Mouse (Mus musculus): ENCODE data around the gene Rpl9. TPM values are rescaled to one million over a fixed set of nuclear protein-coding genes. Genes with fewer than 3 reads are reported as not detected.

Rpl9 gene
- polyA plus RNA-seq, 1 experiment = 148 TPM

DNA sequence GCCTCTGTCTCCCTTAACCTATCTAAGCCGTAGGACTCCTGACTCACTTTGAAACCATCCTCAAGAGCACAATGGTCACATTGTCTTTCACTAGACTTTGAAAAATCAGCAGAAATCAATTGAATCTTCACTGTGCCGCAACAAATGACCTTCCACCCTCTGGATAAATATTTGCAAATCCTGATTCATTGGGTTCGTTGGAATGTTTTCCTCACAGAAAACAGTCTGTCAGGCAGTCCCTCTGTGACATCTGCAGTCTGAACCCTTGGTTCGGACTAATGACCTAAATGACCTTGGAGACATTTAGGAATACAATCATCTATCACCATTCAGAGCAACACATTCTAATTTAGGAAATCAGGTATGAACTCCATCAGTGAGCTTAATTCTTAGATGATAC, 51.1 kb downstream of the Rpl9 start:
- TF ChIP-seq POLR2A (IDR thresholded peaks at IDR 0.05; ENCODE audit: control insufficient read depth, low read depth, low read length) (no peak), CTCF (IDR thresholded peaks at IDR 0.05; ENCODE audit: control insufficient read depth, insufficient read depth, insufficient replicate concordance, low read depth, low read length) (no peak)
- Histone ChIP-seq H3K36me3 (ENCODE audit: control insufficient read depth, insufficient read depth, low read length) (no peaks in the 10 kb centered on the region), H3K27me3 (ENCODE audit: control insufficient read depth, insufficient read depth, low read length) (no peaks in the 10 kb centered on the region), H3K4me3 (ENCODE audit: control insufficient read depth, low read depth, low read length) (no peak overlapping the region), H3K27ac (ENCODE audit: control insufficient read depth, insufficient read depth, low read depth, low read length) (no peak overlapping the region), H3K4me1 (ENCODE audit: control insufficient read depth, insufficient read depth, low read length) (no peaks in the 10 kb centered on the region; the same call in 1 of the 2 replicates)

DNA sequence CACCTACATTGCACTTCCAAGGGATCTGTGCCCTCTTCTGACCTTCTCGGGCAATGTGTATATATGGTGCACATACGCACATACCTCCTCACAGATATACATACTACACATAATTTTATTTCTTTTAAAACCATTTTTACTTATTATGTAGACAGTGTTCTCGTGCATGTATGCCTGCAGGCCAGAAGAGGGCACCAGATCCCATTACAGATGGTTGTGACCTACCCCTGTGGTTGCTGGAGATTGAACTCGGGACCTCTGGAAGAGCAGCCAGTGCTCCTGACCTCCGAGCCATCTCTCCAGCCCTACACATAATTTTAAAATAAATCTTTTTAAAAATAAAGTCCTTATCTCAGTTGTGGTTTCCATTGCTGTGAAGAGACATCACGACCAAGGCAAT, 52.9 kb downstream of the Rpl9 start:
- Histone ChIP-seq H3K36me3 (ENCODE audit: control insufficient read depth, insufficient read depth, low read length) (no peaks in the 10 kb centered on the region), H3K27me3 (ENCODE audit: control insufficient read depth, insufficient read depth, low read length) (no peaks in the 10 kb centered on the region), H3K4me1 (ENCODE audit: control insufficient read depth, insufficient read depth, low read length) (peaks cover 2% of the 10 kb centered on the region), H3K27ac (ENCODE audit: control insufficient read depth, insufficient read depth, low read depth, low read length) (no peak overlapping the region), H3K4me3 (ENCODE audit: control insufficient read depth, low read depth, low read length) (no peak overlapping the region)
- no peak for TF ChIP-seq POLR2A (IDR thresholded peaks at IDR 0.05; ENCODE audit: control insufficient read depth, low read depth, low read length)
- TF ChIP-seq CTCF (IDR thresholded peaks at IDR 0.05; ENCODE audit: control insufficient read depth, insufficient read depth, insufficient replicate concordance, low read depth, low read length) = no peak

Other genes starting within 250 kb of the Rpl9 start
- gene Wdr19, start 191.7 kb downstream of the Rpl9 start, polyA plus RNA-seq (2012; rRNA removed) = 19.4 and 20.2 TPM in 2 replicates
- 38.6 and 39.4 TPM in 2 replicates for gene Rfc1, start 55.8 kb downstream of the Rpl9 start, polyA plus RNA-seq (2012; rRNA removed)
- 0.65 and 0.72 TPM in 2 replicates for gene Klb, start 43.1 kb downstream of the Rpl9 start, polyA plus RNA-seq (2012; rRNA removed)
- 29.5 and 32.1 TPM in 2 replicates for gene Lias, start 53 bp upstream of the Rpl9 start, polyA plus RNA-seq (2012; rRNA removed)
- gene Ugdh, start 44.5 kb upstream of the Rpl9 start, polyA plus RNA-seq (2012; rRNA removed) = 1.3 TPM in 2 replicates
- not detected in 2 replicates for gene Gm43552, start 101.4 kb upstream of the Rpl9 start, polyA plus RNA-seq (2012; rRNA removed)
- 130 and 131 TPM in 2 replicates for gene Smim14, start 145.7 kb upstream of the Rpl9 start, polyA plus RNA-seq (2012; rRNA removed)
- gene Ube2k, start 145.8 kb upstream of the Rpl9 start, polyA plus RNA-seq (2012; rRNA removed) = 138 and 149 TPM in 2 replicates